Mouse (Mus musculus) megakaryocyte, embryonic 14.5 days (primary cell): ENCODE measurements around the gene Eif2d.

ENCODE experiments used
- FLI1 ChIP-seq: IDR thresholded peaks from 2 replicates; pipeline ENCODE4 v1.6.1; 2012; ENCODE audit warnings: low read length, inconsistent platforms, mixed read lengths
- GATA1 ChIP-seq: IDR thresholded peaks from 3 replicates; pipeline ENCODE4 v1.6.1; 2012; ENCODE audit warnings: mixed read lengths, low read length, inconsistent platforms, borderline replicate concordance

GRCm38 (mm10) chr1:131200588-131200987 lies 47.6 kb downstream of the Eif2d start:
- TF ChIP-seq GATA1 (no peak), FLI1 (no peak)
